Mouse (Mus musculus): ENCODE results near the gene Rln3. TPM values are rescaled to one million over a fixed set of nuclear protein-coding genes. Genes with fewer than 3 reads are reported as not detected.

The Rln3 gene
- polyA plus RNA-seq, 1 experiment = 0.84 TPM

- peak overlapping the region; percentile 86 for H3K27ac ChIP-seq (ENCODE audit: control insufficient read depth, insufficient read depth, low read depth, low read length)
- peak overlapping the region; percentile 77 for H3K4me3 ChIP-seq (ENCODE audit: control insufficient read depth, low read depth, low read length)
- H3K36me3 ChIP-seq (ENCODE audit: control insufficient read depth, insufficient read depth, low read length) = no peaks in the 10 kb centered on the region
- no peak for TF ChIP-seq CTCF (IDR thresholded peaks at IDR 0.05; ENCODE audit: control insufficient read depth, insufficient read depth, insufficient replicate concordance, low read depth, low read length)
- TF ChIP-seq POLR2A (IDR thresholded peaks at IDR 0.05; ENCODE audit: control insufficient read depth, low read depth, low read length) = no peak
- no peaks in the 10 kb centered on the region for H3K27me3 ChIP-seq (ENCODE audit: control insufficient read depth, insufficient read depth, low read length)
- H3K4me1 ChIP-seq (ENCODE audit: control insufficient read depth, insufficient read depth, low read length) = peaks cover 17% of the 10 kb centered on the region
Measured at GRCm38 (mm10) chr8:84065457-84066072, 20.8 kb upstream of the Rln3 start.

GRCm38 (mm10) chr8:84065037-84065436 is 20.2 kb upstream of the Rln3 start, which contains the start of gene Gm10643:
Gene Gm10643, minus strand, starts transcription at chr8:84065137.
- no peak for TF ChIP-seq POLR2A (IDR thresholded peaks at IDR 0.05; ENCODE audit: control insufficient read depth, low read depth, low read length)
- no peak for TF ChIP-seq CTCF (IDR thresholded peaks at IDR 0.05; ENCODE audit: control insufficient read depth, insufficient read depth, insufficient replicate concordance, low read depth, low read length)
- Histone ChIP-seq H3K27me3 (ENCODE audit: control insufficient read depth, insufficient read depth, low read length) (no peaks in the 10 kb centered on the region), H3K4me3 (ENCODE audit: control insufficient read depth, low read depth, low read length) (peak within 1 kb of the TSS; percentile 77), H3K27ac (ENCODE audit: control insufficient read depth, insufficient read depth, low read depth, low read length) (peak within 1 kb of the TSS; percentile 86), H3K36me3 (ENCODE audit: control insufficient read depth, insufficient read depth, low read length) (no peaks in the 10 kb centered on the region), H3K4me1 (ENCODE audit: control insufficient read depth, insufficient read depth, low read length) (peaks cover 15% of the 10 kb centered on the region)

- H3K27me3 ChIP-seq (ENCODE audit: control insufficient read depth, insufficient read depth, low read length) = no peaks in the 10 kb centered on the region
- no peaks in the 10 kb centered on the region for H3K36me3 ChIP-seq (ENCODE audit: control insufficient read depth, insufficient read depth, low read length)
- no peak overlapping the region for H3K27ac ChIP-seq (ENCODE audit: control insufficient read depth, insufficient read depth, low read depth, low read length)
- H3K4me1 ChIP-seq (ENCODE audit: control insufficient read depth, insufficient read depth, low read length) = peaks cover 7% of the 10 kb centered on the region
- H3K4me3 ChIP-seq (ENCODE audit: control insufficient read depth, low read depth, low read length) = peak overlapping the region; percentile 35
- TF ChIP-seq POLR2A (IDR thresholded peaks at IDR 0.05; ENCODE audit: control insufficient read depth, low read depth, low read length) = no peak; the same call in 1 of the 2 replicates
- no peak for TF ChIP-seq CTCF (IDR thresholded peaks at IDR 0.05; ENCODE audit: control insufficient read depth, insufficient read depth, insufficient replicate concordance, low read depth, low read length)
Measured at GRCm38 (mm10) chr8:84063861-84064610, 19.2 kb upstream of the Rln3 start.

GRCm38 (mm10) chr8:84060245-84060644 is 15.4 kb upstream of the Rln3 start:
- Histone ChIP-seq H3K36me3 (ENCODE audit: control insufficient read depth, insufficient read depth, low read length) (no peaks in the 10 kb centered on the region), H3K27me3 (ENCODE audit: control insufficient read depth, insufficient read depth, low read length) (no peaks in the 10 kb centered on the region), H3K4me3 (ENCODE audit: control insufficient read depth, low read depth, low read length) (no peak overlapping the region), H3K4me1 (ENCODE audit: control insufficient read depth, insufficient read depth, low read length) (no peaks in the 10 kb centered on the region; the same call in 1 of the 2 replicates), H3K27ac (ENCODE audit: control insufficient read depth, insufficient read depth, low read depth, low read length) (no peak overlapping the region)
- TF ChIP-seq POLR2A (IDR thresholded peaks at IDR 0.05; ENCODE audit: control insufficient read depth, low read depth, low read length) (no peak), CTCF (IDR thresholded peaks at IDR 0.05; ENCODE audit: control insufficient read depth, insufficient read depth, insufficient replicate concordance, low read depth, low read length) (no peak)

- H3K27ac ChIP-seq (ENCODE audit: control insufficient read depth, insufficient read depth, low read depth, low read length) = no peak overlapping the region
- H3K36me3 ChIP-seq (ENCODE audit: control insufficient read depth, insufficient read depth, low read length) = no peaks in the 10 kb centered on the region
- H3K4me3 ChIP-seq (ENCODE audit: control insufficient read depth, low read depth, low read length) = no peak overlapping the region
- no peaks in the 10 kb centered on the region; the same call in 1 of the 2 replicates for H3K4me1 ChIP-seq (ENCODE audit: control insufficient read depth, insufficient read depth, low read length)
- TF ChIP-seq POLR2A (IDR thresholded peaks at IDR 0.05; ENCODE audit: control insufficient read depth, low read depth, low read length) = no peak
- no peak for TF ChIP-seq CTCF (IDR thresholded peaks at IDR 0.05; ENCODE audit: control insufficient read depth, insufficient read depth, insufficient replicate concordance, low read depth, low read length)
- no peaks in the 10 kb centered on the region for H3K27me3 ChIP-seq (ENCODE audit: control insufficient read depth, insufficient read depth, low read length)
Measured at GRCm38 (mm10) chr8:84059226-84059625, 14.4 kb upstream of the Rln3 start.

GRCm38 (mm10) chr8:84057827-84058226 is 13.0 kb upstream of the Rln3 start:
- H3K27me3 ChIP-seq (ENCODE audit: control insufficient read depth, insufficient read depth, low read length) = no peaks in the 10 kb centered on the region
- no peak overlapping the region for H3K27ac ChIP-seq (ENCODE audit: control insufficient read depth, insufficient read depth, low read depth, low read length)
- no peaks in the 10 kb centered on the region for H3K4me1 ChIP-seq (ENCODE audit: control insufficient read depth, insufficient read depth, low read length)
- H3K36me3 ChIP-seq (ENCODE audit: control insufficient read depth, insufficient read depth, low read length) = no peaks in the 10 kb centered on the region
- TF ChIP-seq POLR2A (IDR thresholded peaks at IDR 0.05; ENCODE audit: control insufficient read depth, low read depth, low read length) (peak; percentile 21; the same call in 1 of the 2 replicates), CTCF (IDR thresholded peaks at IDR 0.05; ENCODE audit: control insufficient read depth, insufficient read depth, insufficient replicate concordance, low read depth, low read length) (no peak)
- H3K4me3 ChIP-seq (ENCODE audit: control insufficient read depth, low read depth, low read length) = no peak overlapping the region

- Histone ChIP-seq H3K27me3 (ENCODE audit: control insufficient read depth, insufficient read depth, low read length) (no peaks in the 10 kb centered on the region), H3K36me3 (ENCODE audit: control insufficient read depth, insufficient read depth, low read length) (no peaks in the 10 kb centered on the region), H3K4me1 (ENCODE audit: control insufficient read depth, insufficient read depth, low read length) (no peaks in the 10 kb centered on the region), H3K27ac (ENCODE audit: control insufficient read depth, insufficient read depth, low read depth, low read length) (no peak overlapping the region), H3K4me3 (ENCODE audit: control insufficient read depth, low read depth, low read length) (no peak overlapping the region)
- TF ChIP-seq CTCF (IDR thresholded peaks at IDR 0.05; ENCODE audit: control insufficient read depth, insufficient read depth, insufficient replicate concordance, low read depth, low read length) (no peak), POLR2A (IDR thresholded peaks at IDR 0.05; ENCODE audit: control insufficient read depth, low read depth, low read length) (no peak)
Measured at GRCm38 (mm10) chr8:84053229-84053628, 8.4 kb upstream of the Rln3 start.

All from testis, adult 2 months (tissue).